Mouse (Mus musculus): ENCODE data around the gene Fyn.

DNA sequence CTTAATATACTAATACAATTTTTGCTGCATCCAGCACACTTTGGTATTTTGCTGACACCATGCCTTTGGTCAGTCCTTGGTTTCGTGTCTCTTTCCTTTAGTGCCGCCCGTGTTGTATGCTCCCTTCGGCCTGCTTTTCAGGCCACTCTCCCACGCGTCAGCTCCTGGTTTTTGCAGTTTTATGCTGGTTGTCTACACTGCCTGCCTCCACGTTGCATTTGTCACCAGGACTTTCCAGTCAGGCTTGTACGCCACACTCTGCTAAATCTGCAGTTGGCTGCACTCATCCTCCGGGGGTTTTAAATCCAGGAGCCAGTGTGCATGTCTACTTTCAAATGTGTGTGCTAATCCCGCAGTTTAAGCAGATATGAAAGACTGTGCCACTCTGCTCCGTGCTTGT is 18.9 kb downstream of the Fyn start:
- TF ChIP-seq CTCF (IDR thresholded peaks at IDR 0.05; ENCODE audit: low read depth, low read length), result no peak
- TF ChIP-seq TAL1 (conservative IDR thresholded peaks at IDR 0.05; ENCODE audit: low read depth, low read length), result no peak
- TF ChIP-seq GATA1 (IDR thresholded peaks at IDR 0.05; ENCODE audit: borderline replicate concordance, low read length), result no peak
